8 mouse cellular contexts compared by ENCODE assay signal in genomic region chr6:83316022-83316421, GRCm38 (mm10). TPM values are rescaled to one million over a fixed set of nuclear protein-coding genes. Genes with fewer than 3 reads are reported as not detected.
DNase-seq lines count a peak whose midpoint lies in the region; ATAC-seq and TF ChIP-seq lines count a peak whose summit lies in the region.

No protein-coding gene starts in this region.

- no peaks in the 10 kb centered on the region for H3K27me3 ChIP-seq in forebrain, embryonic 13.5 days
- H3K27me3 ChIP-seq in limb, embryonic 14.5 days (ENCODE audit: control insufficient read depth, insufficient read depth, low read length) = no peaks in the 10 kb centered on the region
- H3K27me3 ChIP-seq in small intestine, adult 2 months (ENCODE audit: control insufficient read depth, insufficient read depth, low read length) = no peaks in the 10 kb centered on the region

- peak overlapping the region; percentile 26 for H3K4me3 ChIP-seq in bone marrow, adult 2 months (replicated peaks; ENCODE audit: control insufficient read depth, low read depth, low read length)
- H3K4me3 ChIP-seq in forebrain, embryonic 13.5 days = peak overlapping the region; percentile 80
- peak overlapping the region; percentile 92 for H3K4me3 ChIP-seq in limb, embryonic 14.5 days (replicated peaks; ENCODE audit: low read length)
- peak overlapping the region; percentile 10; the same call in 1 of the 2 replicates for H3K4me3 ChIP-seq in small intestine, adult 2 months (ENCODE audit: low read depth, low read length)

- WGBS in bone marrow, adult 2 months = 16% methylated on average over 10 of the region's 10 CpGs
- WGBS in forebrain, embryonic 13.5 days = 7% methylated on average over 10 of the region's 10 CpGs
- WGBS in limb, embryonic 14.5 days = 3% methylated on average over 10 of the region's 10 CpGs
- 3% methylated on average over 10 of the region's 10 CpGs for WGBS in small intestine, adult 2 months

- peaks cover 2% of the 10 kb centered on the region; the same call in 1 of the 2 replicates for H3K4me1 ChIP-seq in bone marrow, adult 2 months (ENCODE audit: control insufficient read depth, insufficient read depth, low read length)
- H3K4me1 ChIP-seq in forebrain, embryonic 13.5 days = peaks cover 19% of the 10 kb centered on the region
- H3K4me1 ChIP-seq in limb, embryonic 14.5 days (ENCODE audit: control insufficient read depth, insufficient read depth, low read length) = peaks cover 14% of the 10 kb centered on the region; the same call in 1 of the 2 replicates
- peaks cover 10% of the 10 kb centered on the region; the same call in 1 of the 2 replicates for H3K4me1 ChIP-seq in small intestine, adult 2 months (ENCODE audit: control insufficient read depth, insufficient read depth, insufficient read length, low read length)

- no peak for TF ChIP-seq POLR2A in bone marrow, adult 2 months (IDR thresholded peaks at IDR 0.05; ENCODE audit: borderline replicate concordance, control insufficient read depth, low read depth, low read length)
- TF ChIP-seq POLR2A in limb, embryonic 14.5 days (IDR thresholded peaks at IDR 0.05; ENCODE audit: borderline replicate concordance, extremely low read depth, insufficient read depth, insufficient read length) = no peak
- TF ChIP-seq POLR2A in small intestine, adult 2 months (IDR thresholded peaks at IDR 0.05; ENCODE audit: low read depth, low read length) = no peak

- no peak for ATAC-seq in forebrain, embryonic 13.5 days
- no peak for ATAC-seq in limb, embryonic 14.5 days (ENCODE audit: low FRiP score, low read depth)

- H3K9ac ChIP-seq in forebrain, embryonic 13.5 days = peak overlapping the region; percentile 89
- H3K9ac ChIP-seq in limb, embryonic 14.5 days (ENCODE audit: low read depth, low read length, severe bottlenecking) = no peak overlapping the region

- H3K36me3 ChIP-seq in forebrain, embryonic 13.5 days (ENCODE audit: poor library complexity, severe bottlenecking) = peaks cover 22% of the 10 kb centered on the region
- peaks cover 21% of the 10 kb centered on the region for H3K36me3 ChIP-seq in limb, embryonic 14.5 days (ENCODE audit: control insufficient read depth, insufficient read depth, low read length)
- no peaks in the 10 kb centered on the region for H3K36me3 ChIP-seq in small intestine, adult 2 months (ENCODE audit: control insufficient read depth, insufficient read depth, low read length)

- TF ChIP-seq CTCF in bone marrow, adult 2 months (IDR thresholded peaks at IDR 0.05; ENCODE audit: control insufficient read depth, insufficient read depth, low read length) = no peak
- TF ChIP-seq CTCF in small intestine, adult 2 months (IDR thresholded peaks at IDR 0.05; ENCODE audit: extremely low read depth, insufficient read length, insufficient replicate concordance, low read depth, low read length) = no peak

- H3K27ac ChIP-seq in bone marrow, adult 2 months (ENCODE audit: control insufficient read depth, insufficient read depth, low read depth, low read length, poor library complexity) = no peak overlapping the region
- no peak overlapping the region for H3K27ac ChIP-seq in forebrain, embryonic 13.5 days
- H3K27ac ChIP-seq in limb, embryonic 14.5 days (replicated peaks; ENCODE audit: low read depth, low read length) = no peak overlapping the region
- no peak overlapping the region for H3K27ac ChIP-seq in small intestine, adult 2 months (ENCODE audit: insufficient read depth, low read depth, low read length)

- peak overlapping the region; percentile 84 for H3K4me2 ChIP-seq in forebrain, embryonic 13.5 days
- H3K4me2 ChIP-seq in limb, embryonic 14.5 days (replicated peaks; ENCODE audit: low read depth, low read length, severe bottlenecking) = peak overlapping the region; percentile 63

- no peaks in the 10 kb centered on the region for H3K9me3 ChIP-seq in forebrain, embryonic 13.5 days (replicated peaks)
- no peaks in the 10 kb centered on the region for H3K9me3 ChIP-seq in limb, embryonic 14.5 days (ENCODE audit: control insufficient read depth, low read length)

- peak; percentile 13 for DNase-seq in lung, postnatal 10 days
- DNase-seq in lung, postnatal 4 days = no peak
- peak; percentile 32 for DNase-seq in limb, embryonic 14.5 days (ENCODE audit: low spot score)
- DNase-seq in B cell, adult 2 months = no peak
- no peak for DNase-seq in left cerebral cortex, adult 11 months (ENCODE audit: low spot score)

RNA-seq across cellular contexts. Expression of gene Mthfd2, which starts 9.7 kb away (rescaled TPM):
- polyA plus RNA-seq in bone marrow, adult 2 months (2011; ENCODE audit: insufficient read depth, insufficient read length, low replicate concordance, missing spikeins) = 22.0 and 30.0 TPM in 2 replicates
- polyA plus RNA-seq in forebrain, embryonic 13.5 days (2015; fragmentation: Nextera tagmentation; extraction: Ambion mirVana) = 29.4 and 32.5 TPM in 2 replicates
- polyA plus RNA-seq in limb, embryonic 14.5 days (2012; rRNA removed) = 26.3 and 27.3 TPM in 2 replicates
- 35.3 and 38.5 TPM in 2 replicates for polyA plus RNA-seq in limb, embryonic 14.5 days (2014; fragmentation: Nextera tagmentation; extraction: Ambion mirVana)
- polyA plus RNA-seq in small intestine, adult 2 months (2012; rRNA removed) = 2.8 and 3.3 TPM in 2 replicates

RNA-seq across cellular contexts. Expression of gene Mob1a, which starts 9.8 kb away (rescaled TPM):
- polyA plus RNA-seq in bone marrow, adult 2 months (2011; ENCODE audit: insufficient read depth, insufficient read length, low replicate concordance, missing spikeins) = 24.6 and 31.2 TPM in 2 replicates
- polyA plus RNA-seq in forebrain, embryonic 13.5 days (2015; fragmentation: Nextera tagmentation; extraction: Ambion mirVana) = 35.7 and 39.3 TPM in 2 replicates
- polyA plus RNA-seq in limb, embryonic 14.5 days (2012; rRNA removed) = 50.4 and 52.3 TPM in 2 replicates
- 75.8 and 77.9 TPM in 2 replicates for polyA plus RNA-seq in limb, embryonic 14.5 days (2014; fragmentation: Nextera tagmentation; extraction: Ambion mirVana)
- 4.1 and 19.5 TPM in 2 replicates for polyA plus RNA-seq in small intestine, adult 2 months (2012; rRNA removed)

RNA-seq across cellular contexts. Expression of gene Bola3, which starts 32.9 kb away (rescaled TPM):
- polyA plus RNA-seq in bone marrow, adult 2 months (2011; ENCODE audit: insufficient read depth, insufficient read length, low replicate concordance, missing spikeins) = 128 and 170 TPM in 2 replicates
- polyA plus RNA-seq in forebrain, embryonic 13.5 days (2015; fragmentation: Nextera tagmentation; extraction: Ambion mirVana) = 92.7 and 103 TPM in 2 replicates
- 26.7 and 55.1 TPM in 2 replicates for polyA plus RNA-seq in limb, embryonic 14.5 days (2012; rRNA removed)
- 116 and 129 TPM in 2 replicates for polyA plus RNA-seq in limb, embryonic 14.5 days (2014; fragmentation: Nextera tagmentation; extraction: Ambion mirVana)
- 4.4 and 7.3 TPM in 2 replicates for polyA plus RNA-seq in small intestine, adult 2 months (2012; rRNA removed)

Comparison
In these comparisons a context has a peak if more than half of its experiments do, and no peak if none do; other contexts are left out.
1. DNase-seq: peak in lung, postnatal 10 days (single experiment) and limb, embryonic 14.5 days (single experiment); none in lung, postnatal 4 days (0 of 2), B cell, adult 2 months (0 of 2) and left cerebral cortex, adult 11 months (single experiment).
2. H3K4me3 ChIP-seq: peak in every context shown above with its lines; median percentile 92 in limb, embryonic 14.5 days; 80 in forebrain, embryonic 13.5 days; 26 in bone marrow, adult 2 months; 10 in small intestine, adult 2 months.